ENCODE assay signal across 7 mouse cellular contexts in the genomic region with DNA sequence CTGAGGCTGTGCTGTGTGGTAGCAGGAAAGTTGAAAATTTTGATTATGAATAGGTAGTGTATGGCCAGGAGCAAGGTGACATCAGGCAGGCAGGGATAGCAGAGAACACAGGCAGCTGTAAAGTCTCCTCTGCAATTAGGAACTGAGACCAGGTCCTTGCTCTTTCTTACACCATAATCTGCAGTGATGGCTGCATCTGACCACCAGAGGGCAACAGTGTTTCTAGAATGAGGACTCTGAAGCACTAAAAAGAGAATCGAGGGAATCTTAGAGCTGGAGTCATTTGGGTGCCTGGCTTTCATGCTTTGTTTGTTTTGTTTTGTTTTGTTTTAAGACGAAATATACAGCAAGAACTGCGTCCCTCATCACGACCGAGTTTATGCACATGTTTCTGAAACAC. TPM values are rescaled to one million over a fixed set of nuclear protein-coding genes. Genes with fewer than 3 reads are reported as not detected.
DNase-seq lines count a peak whose midpoint lies in the region; ATAC-seq and TF ChIP-seq lines count a peak whose summit lies in the region.

No protein-coding gene starts in this region.

- no peak for TF ChIP-seq EP300 in MEL (IDR thresholded peaks at IDR 0.05; ENCODE audit: low read depth in 1 of 2, low read length in 2 of 2)

- peak; percentile 86 for TF ChIP-seq RAD21 in MEL (IDR thresholded peaks at IDR 0.05; ENCODE audit: low read depth, low read length)

- no peak for TF ChIP-seq POLR2A in MEL (IDR thresholded peaks at IDR 0.05; ENCODE audit: control insufficient read depth in 1 of 2, insufficient read depth in 1 of 2, low read depth in 1 of 2, low read length in 2 of 2, poor library complexity in 1 of 2)

- no peak overlapping the region for H3K27ac ChIP-seq in MEL (ENCODE audit: control insufficient read depth, low read depth, low read length)
- H3K27ac ChIP-seq in forebrain, embryonic 11.5 days (ENCODE audit: low read depth, low read length) = no peak overlapping the region
- no peak overlapping the region for H3K27ac ChIP-seq in hindbrain, embryonic 12.5 days

- H3K9ac ChIP-seq in MEL (ENCODE audit: control insufficient read depth, low read depth, low read length, poor library complexity, severe bottlenecking) = no peak overlapping the region
- no peak overlapping the region for H3K9ac ChIP-seq in forebrain, embryonic 11.5 days (ENCODE audit: low read length)
- H3K9ac ChIP-seq in hindbrain, embryonic 12.5 days = no peak overlapping the region

- no peaks in the 10 kb centered on the region for H3K79me2 ChIP-seq in MEL (ENCODE audit: control insufficient read depth, insufficient read depth, low read length, poor library complexity)

- no peak overlapping the region for H3K4me2 ChIP-seq in forebrain, embryonic 11.5 days (ENCODE audit: low read depth, low read length, severe bottlenecking)
- no peak overlapping the region for H3K4me2 ChIP-seq in hindbrain, embryonic 12.5 days (replicated peaks)

- H3K9me3 ChIP-seq in MEL (replicated peaks; ENCODE audit: insufficient read depth, low read length) = no peaks in the 10 kb centered on the region
- H3K9me3 ChIP-seq in forebrain, embryonic 11.5 days (ENCODE audit: control insufficient read depth, low read length) = no peaks in the 10 kb centered on the region
- no peaks in the 10 kb centered on the region for H3K9me3 ChIP-seq in hindbrain, embryonic 12.5 days (replicated peaks)

- H3K27me3 ChIP-seq in MEL (ENCODE audit: control insufficient read depth in 1 of 2, insufficient read depth in 2 of 2, low read length in 2 of 2) = peaks cover 0 to 7% of the 10 kb centered on the region in 2 experiments; a peak in 3 of 4 replicates
- H3K27me3 ChIP-seq in forebrain, embryonic 11.5 days (ENCODE audit: control insufficient read depth, insufficient read depth, low read length) = peaks cover 4% of the 10 kb centered on the region
- H3K27me3 ChIP-seq in hindbrain, embryonic 12.5 days = peaks cover 43% of the 10 kb centered on the region

- DNase-seq in MEL (ENCODE audit: low read depth, low spot score) = peak; percentile 79
- DNase-seq in c-Kit-negative CD71-positive TER-119-positive erythroid progenitor cells, embryonic 14.5 days (ENCODE audit: low read depth, low spot score) = peak; percentile 31
- DNase-seq in forebrain, embryonic 11.5 days (ENCODE audit: low spot score) = peak; percentile 79
- DNase-seq in layer of hippocampus, postnatal 36 days = peak; percentile 64 to 75
- peak; percentile 80 for DNase-seq in mesoderm, embryonic 11.5 days (ENCODE audit: low read depth, low spot score)
- peak; percentile 76 for DNase-seq in right cerebral cortex, postnatal 25 days

- no peak overlapping the region for H3K4me3 ChIP-seq in MEL (ENCODE audit: control insufficient read depth in 1 of 2, insufficient read depth in 1 of 2, low read depth in 2 of 2, low read length in 2 of 2)
- H3K4me3 ChIP-seq in forebrain, embryonic 11.5 days (ENCODE audit: low read depth, low read length) = no peak overlapping the region
- no peak overlapping the region for H3K4me3 ChIP-seq in hindbrain, embryonic 12.5 days

- 1% methylated on average over 5 of the region's 5 CpGs for WGBS in forebrain, embryonic 11.5 days
- 1% methylated on average over 5 of the region's 5 CpGs for WGBS in hindbrain, embryonic 12.5 days

- peak; percentile 37 for ATAC-seq in forebrain, embryonic 11.5 days (replicated peaks; ENCODE audit: low FRiP score)
- peak; percentile 66 for ATAC-seq in hindbrain, embryonic 12.5 days (ENCODE audit: low FRiP score)

- H3K36me3 ChIP-seq in MEL (ENCODE audit: control insufficient read depth in 1 of 2, insufficient read depth in 2 of 2, low read length in 2 of 2) = no peaks in the 10 kb centered on the region
- no peaks in the 10 kb centered on the region for H3K36me3 ChIP-seq in forebrain, embryonic 11.5 days (ENCODE audit: control insufficient read depth, insufficient read depth, low read length)
- H3K36me3 ChIP-seq in hindbrain, embryonic 12.5 days = no peaks in the 10 kb centered on the region

- H3K4me1 ChIP-seq in MEL (ENCODE audit: control insufficient read depth in 1 of 2, insufficient read depth in 2 of 2, low read length in 2 of 2) = no peaks in the 10 kb centered on the region
- H3K4me1 ChIP-seq in forebrain, embryonic 11.5 days (replicated peaks; ENCODE audit: control insufficient read depth, insufficient read depth, low read length) = no peaks in the 10 kb centered on the region; the same call in 1 of the 2 replicates
- H3K4me1 ChIP-seq in hindbrain, embryonic 12.5 days = peaks cover 10% of the 10 kb centered on the region

- TF ChIP-seq CTCF in MEL (IDR thresholded peaks at IDR 0.05 in 2 of 3, conservative IDR thresholded peaks at IDR 0.05 in 1 of 3; ENCODE audit: control insufficient read depth in 1 of 3, insufficient read depth in 1 of 3, low read depth in 2 of 3, low read length in 3 of 3, poor library complexity in 1 of 3, severe bottlenecking in 1 of 3) = peak; percentile 62 to 90 (median 77)

TF ChIP-seq in MEL, 35 proteins besides CTCF, POLR2A, EP300 and RAD21:
- TF ChIP-seq SMC3 (IDR thresholded peaks at IDR 0.05; ENCODE audit: low read depth, low read length) (peak; percentile 93), ZC3H11A (IDR thresholded peaks at IDR 0.05; ENCODE audit: low read depth, low read length) (peak; percentile 80), TBP (IDR thresholded peaks at IDR 0.05; ENCODE audit: low read depth, low read length) (no peak), ZNF384 (IDR thresholded peaks at IDR 0.05; ENCODE audit: low read depth, low read length) (no peak), KAT2A (conservative IDR thresholded peaks at IDR 0.05; ENCODE audit: low read depth, low read length) (no peak), TCF12 (IDR thresholded peaks at IDR 0.05; ENCODE audit: low read depth, low read length) (no peak)

RNA-seq across cellular contexts. Expression of a gene that starts 2.5 kb away (rescaled TPM):
- total RNA-seq in MEL (2012; rRNA removed) = not detected in 2 replicates
- polyA plus RNA-seq in MEL (2012; ENCODE audit: insufficient read depth in 1 of 2, insufficient read length in 2 of 2, low read depth in 1 of 2, low replicate concordance in 2 of 2, missing spikeins in 1 of 2) = not detected
- polyA plus RNA-seq in forebrain, embryonic 11.5 days (2014; fragmentation: Nextera tagmentation; extraction: Ambion mirVana) = 0.27 and 0.37 TPM in 2 replicates
- polyA plus RNA-seq in hindbrain, embryonic 12.5 days (2016; fragmentation: Nextera tagmentation; extraction: Ambion mirVana) = 1.3 and 1.6 TPM in 2 replicates
- 1 to 10 TPM; 1.3 to 1.5 TPM for total RNA-seq in layer of hippocampus, postnatal 36 days (2021)

RNA-seq across cellular contexts. Expression of a gene that starts 49.1 kb away (rescaled TPM):
- not detected in 2 replicates for total RNA-seq in MEL (2012; rRNA removed)
- under 1 TPM in 1 of 2 experiments, not detected in 1; 0.26 TPM for polyA plus RNA-seq in MEL (2012; ENCODE audit: insufficient read depth in 1 of 2, insufficient read length in 2 of 2, low read depth in 1 of 2, low replicate concordance in 2 of 2, missing spikeins in 1 of 2)
- polyA plus RNA-seq in forebrain, embryonic 11.5 days (2014; fragmentation: Nextera tagmentation; extraction: Ambion mirVana) = 48.9 and 51.6 TPM in 2 replicates
- 125 and 139 TPM in 2 replicates for polyA plus RNA-seq in hindbrain, embryonic 12.5 days (2016; fragmentation: Nextera tagmentation; extraction: Ambion mirVana)
- 10 to 100 TPM; 41.9 to 46.4 TPM for total RNA-seq in layer of hippocampus, postnatal 36 days (2021)

Comparison
In these comparisons a context has a peak if more than half of its experiments do, and no peak if none do; other contexts are left out.
1. RNA of a gene that starts 49.1 kb away (polyA plus RNA-seq): 125 to 139 TPM in hindbrain, embryonic 12.5 days and 48.9 to 51.6 TPM in forebrain, embryonic 11.5 days; 0.26 TPM in MEL; every median in the first group is over 10 times any median in the second.
2. Peak in every context shown above with its lines, with median percentiles within 50 percentile points of each other: DNase-seq.